7 mouse cellular contexts compared by ENCODE assay signal in genomic region chr10:41809771-41810563, GRCm38 (mm10). TPM values are rescaled to one million over a fixed set of nuclear protein-coding genes. Genes with fewer than 3 reads are reported as not detected.
A peak's percentile ranks its signal among the peaks of the same experiment; 100 is the strongest.
DNase-seq lines count a peak whose midpoint lies in the region; ATAC-seq and TF ChIP-seq lines count a peak whose summit lies in the region.

Gene Cep57l1 (minus strand): TSS chr10:41809871.
Gene Sesn1 (plus strand): TSS chr10:41809935.

- TF ChIP-seq POLR2A in small intestine, adult 2 months (IDR thresholded peaks at IDR 0.05; ENCODE audit: low read depth, low read length) = peak; percentile 39; the same call in 1 of the 2 replicates

- H3K9ac ChIP-seq in intestine, postnatal 0 days (ENCODE audit: low read depth, low read length) = peak within 1 kb of the TSS; percentile 61
- peak within 1 kb of the TSS; percentile 73 for H3K9ac ChIP-seq in midbrain, embryonic 12.5 days (replicated peaks)

- TF ChIP-seq CTCF in intestine, postnatal 0 days (IDR thresholded peaks at IDR 0.05; ENCODE audit: low read depth) = peak; percentile 36
- 0 out of 2 replicates have a peak, but pooled peaks have one; percentile 2 for TF ChIP-seq CTCF in small intestine, adult 2 months (IDR thresholded peaks at IDR 0.05; ENCODE audit: extremely low read depth, insufficient read length, insufficient replicate concordance, low read depth, low read length)

- no peaks in the 10 kb centered on the region for H3K27me3 ChIP-seq in intestine, postnatal 0 days (replicated peaks; ENCODE audit: control insufficient read depth, insufficient read depth, low read length)
- no peaks in the 10 kb centered on the region for H3K27me3 ChIP-seq in midbrain, embryonic 12.5 days
- H3K27me3 ChIP-seq in small intestine, adult 2 months (ENCODE audit: control insufficient read depth, insufficient read depth, low read length) = no peaks in the 10 kb centered on the region

- peak within 1 kb of the TSS; percentile 86 for H3K4me2 ChIP-seq in intestine, postnatal 0 days (replicated peaks; ENCODE audit: low read depth)
- H3K4me2 ChIP-seq in midbrain, embryonic 12.5 days (replicated peaks) = peak within 1 kb of the TSS; percentile 81

- peak; percentile 97 for ATAC-seq in intestine, postnatal 0 days
- peak; percentile 98 for ATAC-seq in midbrain, embryonic 12.5 days (ENCODE audit: low FRiP score, low read depth)

- intact Hi-C loops in left cerebral cortex, postnatal 4 days (cut with DNase I) = loop anchor here (10.0 kb wide), 1 partner anchor 115 kb away; no protein-coding TSS in a partner anchor

- no peaks in the 10 kb centered on the region for H3K9me3 ChIP-seq in intestine, postnatal 0 days (ENCODE audit: control insufficient read depth)
- H3K9me3 ChIP-seq in midbrain, embryonic 12.5 days = no peaks in the 10 kb centered on the region

- under 1% methylated on average over 67 of the region's 69 CpGs for WGBS in intestine, postnatal 0 days
- WGBS in midbrain, embryonic 12.5 days = under 1% methylated on average over 69 of the region's 69 CpGs
- WGBS in small intestine, adult 2 months = under 1% methylated on average over 69 of the region's 69 CpGs

- peak within 1 kb of the TSS; percentile 96 for H3K27ac ChIP-seq in intestine, postnatal 0 days (ENCODE audit: low read depth, low read length)
- peak within 1 kb of the TSS; percentile 96 for H3K27ac ChIP-seq in midbrain, embryonic 12.5 days (replicated peaks)
- peak within 1 kb of the TSS; percentile 95 for H3K27ac ChIP-seq in small intestine, adult 2 months (ENCODE audit: insufficient read depth, low read depth, low read length)

- 0 out of 2 replicates have a peak, but pooled peaks cover 12% of the 10 kb centered on the region for H3K4me1 ChIP-seq in intestine, postnatal 0 days (replicated peaks; ENCODE audit: control insufficient read depth, insufficient read depth, low read length)
- H3K4me1 ChIP-seq in midbrain, embryonic 12.5 days = peaks cover 35% of the 10 kb centered on the region
- peaks cover 8% of the 10 kb centered on the region; the same call in 1 of the 2 replicates for H3K4me1 ChIP-seq in small intestine, adult 2 months (ENCODE audit: control insufficient read depth, insufficient read depth, insufficient read length, low read length)

- H3K36me3 ChIP-seq in intestine, postnatal 0 days (ENCODE audit: control insufficient read depth, insufficient read depth) = no peaks in the 10 kb centered on the region
- no peaks in the 10 kb centered on the region for H3K36me3 ChIP-seq in midbrain, embryonic 12.5 days
- H3K36me3 ChIP-seq in small intestine, adult 2 months (ENCODE audit: control insufficient read depth, insufficient read depth, low read length) = no peaks in the 10 kb centered on the region

- peak within 1 kb of the TSS; percentile 54 for H3K4me3 ChIP-seq in intestine, postnatal 0 days (ENCODE audit: low read depth, low read length)
- H3K4me3 ChIP-seq in midbrain, embryonic 12.5 days = peak within 1 kb of the TSS; percentile 79
- H3K4me3 ChIP-seq in small intestine, adult 2 months (ENCODE audit: low read depth, low read length) = peak within 1 kb of the TSS; percentile 80

- DNase-seq in adrenal gland, adult 8-10 months = peak; percentile 91
- DNase-seq in embryo, embryonic 9.5 days (ENCODE audit: extremely low spot score) = peak; percentile 96
- peak; percentile 58 for DNase-seq in gonadal fat pad, adult 2 months (ENCODE audit: low read depth)
- DNase-seq in left cerebral cortex, postnatal 4 days = peak; percentile 97

RNA-seq across cellular contexts. Expression of gene Cep57l1, which starts in this region (rescaled TPM):
- total RNA-seq in adrenal gland, adult 8-10 months (2022) = 10 to 100 TPM in 2 of 4 experiments, 1 to 10 TPM in 2; 5.8 to 14.5 (median 9.5) TPM
- polyA plus RNA-seq in gonadal fat pad, adult 2 months (2012; rRNA removed) = 1.9 and 2.3 TPM in 2 replicates
- 5.0 and 5.3 TPM in 2 replicates for polyA plus RNA-seq in intestine, postnatal 0 days (2015; fragmentation: Nextera tagmentation; extraction: Ambion mirVana)
- total RNA-seq in left cerebral cortex, postnatal 4 days (2021) = 10 to 100 TPM in 1 of 2 experiments, 1 to 10 TPM in 1; 9.8 to 11.3 TPM
- polyA plus RNA-seq in midbrain, embryonic 12.5 days (2016; fragmentation: Nextera tagmentation; extraction: Ambion mirVana) = 21.1 and 22.8 TPM in 2 replicates
- polyA plus RNA-seq in small intestine, adult 2 months (2012; rRNA removed) = 0.13 and 0.52 TPM in 2 replicates

RNA-seq across cellular contexts. Expression of gene Sesn1, which starts in this region (rescaled TPM):
- total RNA-seq in adrenal gland, adult 8-10 months (2022) = 10 to 100 TPM; 20.5 to 31.3 (median 29.4) TPM
- polyA plus RNA-seq in gonadal fat pad, adult 2 months (2012; rRNA removed) = 22.2 and 24.0 TPM in 2 replicates
- polyA plus RNA-seq in intestine, postnatal 0 days (2015; fragmentation: Nextera tagmentation; extraction: Ambion mirVana) = 26.2 and 27.3 TPM in 2 replicates
- 10 to 100 TPM; 27.1 to 27.3 TPM for total RNA-seq in left cerebral cortex, postnatal 4 days (2021)
- polyA plus RNA-seq in midbrain, embryonic 12.5 days (2016; fragmentation: Nextera tagmentation; extraction: Ambion mirVana) = 25.5 and 27.3 TPM in 2 replicates
- 20.7 and 55.4 TPM in 2 replicates for polyA plus RNA-seq in small intestine, adult 2 months (2012; rRNA removed)

Comparison
In these comparisons a context has a peak if more than half of its experiments do, and no peak if none do; other contexts are left out.
1. Peak in every context shown above with its lines: DNase-seq, ATAC-seq, H3K4me3 ChIP-seq and H3K27ac ChIP-seq.